Mouse (Mus musculus) left cerebral cortex, postnatal 4 days (tissue): ENCODE measurements at regions not wholly inside any gene's neighbourhood (a gene's known extent, or its start where the extent isn't known, plus 50 kb on each side); places are given as distances from the start of the nearest gene placed in this dataset.

Experiments
- DNase-seq: peaks from one replicate; pipeline ENCODE4 v3.0.0-alpha.2; 2022
- intact Hi-C: fragments of 180-260 bp; cut with DNase I; formaldehyde crosslinking; loops from one replicate; pipeline ENCODE4 v1.15.1; 2025

DNA sequence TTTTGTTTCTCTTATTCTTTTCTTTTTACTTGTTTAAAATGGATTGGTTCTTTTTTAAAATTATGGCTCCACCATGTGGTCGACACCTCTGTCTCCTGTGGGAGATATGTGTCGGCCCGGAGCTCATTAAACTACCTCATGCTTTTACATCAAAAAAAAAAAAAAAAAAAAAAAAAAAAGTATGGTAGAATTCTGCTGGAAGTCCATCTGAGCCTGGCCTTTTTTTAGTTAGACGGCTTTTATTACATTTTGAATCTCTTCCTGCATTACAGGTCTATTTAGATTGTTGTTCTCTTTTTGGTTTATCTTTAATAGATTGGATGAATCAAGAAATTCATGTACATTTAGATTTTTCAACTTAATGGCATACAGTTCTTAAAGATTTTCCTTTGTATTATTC lies 350.8 kb upstream of the Ascc3 start:
- intact Hi-C loops = no loop called here
- DNase-seq = no peak

- intact Hi-C loops = no loop called here
- no peak for DNase-seq
Observed at GRCm38 (mm10) chr10:50203587-50203986, 388.9 kb upstream of the Ascc3 start.

GRCm38 (mm10) chr10:50201691-50202090 lies 390.8 kb upstream of the Ascc3 start:
- no peak for DNase-seq
- intact Hi-C loops = no loop called here

DNA sequence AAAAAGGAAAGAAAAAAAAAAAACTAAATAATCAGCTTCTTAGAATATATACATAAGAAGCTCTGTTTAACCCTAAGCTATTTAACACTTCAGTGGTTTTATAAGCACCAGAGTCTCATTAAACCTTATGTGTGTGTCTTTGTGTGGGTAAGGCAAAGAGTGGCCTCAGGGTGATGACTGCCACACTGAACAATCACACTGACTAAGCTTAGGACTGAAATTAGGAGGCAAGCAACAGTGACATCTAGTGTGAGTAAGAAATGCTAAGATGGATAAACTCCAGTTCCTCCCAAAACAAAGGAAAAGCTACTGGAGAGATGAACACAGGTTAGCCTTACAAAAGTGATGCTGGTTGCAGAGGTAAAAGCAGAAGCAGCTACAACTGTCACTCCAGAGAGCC lies 392.6 kb upstream of the Ascc3 start:
- no peak for DNase-seq
- intact Hi-C loops = loop anchor here (10.0 kb wide), 1 partner anchor 415 kb away; the partner anchor contains the start of gene Grik2

GRCm38 (mm10) chr10:50197897-50198538 lies 394.5 kb upstream of the Ascc3 start:
- intact Hi-C loops = loop anchor here (10.0 kb wide), 1 partner anchor 413 kb away; the partner anchor contains the start of gene Grik2
- DNase-seq = no peak

DNA sequence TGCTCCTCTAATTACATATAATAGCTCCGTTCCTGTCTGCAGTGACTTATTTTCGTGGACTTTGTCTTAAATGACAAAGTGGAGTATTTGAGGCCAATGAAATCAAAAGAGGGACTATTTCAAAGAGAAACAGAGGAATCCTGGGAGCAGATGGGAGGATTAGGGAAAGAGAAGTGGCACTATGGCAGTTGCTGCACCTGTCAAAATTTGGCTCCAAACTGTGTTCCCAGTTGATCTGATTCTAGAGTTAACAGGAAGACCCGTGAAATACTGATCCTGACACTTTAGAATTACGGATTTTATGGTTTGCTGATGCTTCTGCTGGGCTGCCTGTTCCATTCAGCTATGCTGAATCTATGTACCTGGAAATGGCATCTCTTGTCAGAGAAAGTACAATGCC lies 401.7 kb upstream of the Grik2 start:
- DNase-seq = no peak
- intact Hi-C loops = loop anchor here (10.0 kb wide), 1 partner anchor 405 kb away; the partner anchor contains the start of gene Grik2

DNA sequence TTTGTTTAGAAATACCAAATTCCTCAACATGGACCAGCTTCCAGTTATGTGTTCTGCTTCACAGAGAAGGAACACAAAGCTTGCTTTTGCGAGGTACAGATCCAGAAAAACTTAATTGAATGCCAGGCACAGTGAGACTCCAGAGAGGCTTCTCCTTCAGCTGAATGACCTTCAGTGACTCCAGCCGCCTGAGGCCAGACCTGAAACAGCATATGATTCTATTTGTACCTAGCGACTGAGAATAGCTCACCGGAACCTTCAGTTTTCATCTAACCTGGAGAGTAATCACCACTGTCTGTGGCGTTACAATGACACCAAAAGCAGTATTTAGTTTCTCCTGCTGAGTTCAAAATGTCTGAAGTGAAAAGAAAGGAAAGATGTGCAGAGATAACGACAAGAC lies 380.6 kb upstream of the Grik2 start:
- DNase-seq = no peak
- intact Hi-C loops = no loop called here

- intact Hi-C loops = no loop called here
Observed at GRCm38 (mm10) chr10:50138351-50138750, 349.8 kb upstream of the Grik2 start.

GRCm38 (mm10) chr10:50137783-50138182 lies 349.2 kb upstream of the Grik2 start:
- intact Hi-C loops = no loop called here
- DNase-seq = peak; percentile 93

More at GRCm38 (mm10) chr10:50138351-50138750, 349.8 kb upstream of the Grik2 start:
- DNase-seq = no peak

DNA sequence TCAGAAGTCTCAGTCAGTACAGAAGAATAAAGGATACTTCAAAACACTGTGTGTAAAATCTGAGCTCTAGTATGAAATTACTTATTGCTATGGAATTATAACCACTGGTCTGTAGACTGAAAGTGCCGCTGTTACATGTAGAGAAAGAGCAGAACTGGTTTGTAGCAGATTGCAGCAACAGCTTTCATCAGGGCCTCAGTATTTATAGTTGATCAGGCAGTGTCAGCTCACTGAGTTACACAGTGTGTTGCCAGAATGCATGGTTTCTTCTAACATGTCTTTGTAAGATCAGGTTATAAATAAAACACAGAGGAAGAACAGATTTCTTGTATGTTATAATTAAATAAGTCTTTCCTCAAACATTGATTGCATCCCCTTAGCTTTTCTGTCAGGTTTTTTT lies 347.6 kb upstream of the Grik2 start:
- DNase-seq = no peak
- intact Hi-C loops = no loop called here

- no peak for DNase-seq
- intact Hi-C loops = no loop called here
Observed at GRCm38 (mm10) chr10:50135499-50135898, 346.9 kb upstream of the Grik2 start.
